Mouse (Mus musculus): ENCODE results near the gene Hddc3. TPM values are rescaled to one million over a fixed set of nuclear protein-coding genes. Genes with fewer than 3 reads are reported as not detected.

Gene Hddc3
- 18.3 and 18.4 TPM in 2 replicates for polyA plus RNA-seq (2016; fragmentation: Nextera tagmentation; extraction: Ambion mirVana)

GRCm38 (mm10) chr7:80342858-80343257, at the start of gene Hddc3:
Hddc3 (plus strand) TSS chr7:80343104.
- Histone ChIP-seq H3K4me1 (peaks cover 53% of the 10 kb centered on the region), H3K27me3 (ENCODE audit: insufficient read depth, poor library complexity, severe bottlenecking) (0 out of 2 replicates have a peak, but pooled peaks cover 11% of the 10 kb centered on the region)

GRCm38 (mm10) chr7:80294062-80294763, 48.7 kb upstream of the Hddc3 start, which contains the start of gene Prc1:
Prc1 (plus strand) TSS chr7:80294450.
- Histone ChIP-seq H3K4me1 (peaks cover 21% of the 10 kb centered on the region), H3K4me3 (peak within 1 kb of the TSS; percentile 83), H3K9me3 (no peaks in the 10 kb centered on the region), H3K27ac (peak within 1 kb of the TSS; percentile 93), H3K27me3 (ENCODE audit: insufficient read depth, poor library complexity, severe bottlenecking) (no peaks in the 10 kb centered on the region), H3K36me3 (peaks cover 40% of the 10 kb centered on the region)
- under 1% methylated on average over 52 of the region's 52 CpGs for WGBS
- peak; percentile 100 for DNase-seq (ENCODE audit: low spot score)

More at GRCm38 (mm10) chr7:80342858-80343257, at the start of gene Hddc3:
- Histone ChIP-seq H3K36me3 (peaks cover 6% of the 10 kb centered on the region; the same call in 1 of the 2 replicates), H3K27ac (peak within 1 kb of the TSS; percentile 94), H3K9me3 (no peaks in the 10 kb centered on the region), H3K4me3 (peak within 1 kb of the TSS; percentile 73)
- peak; percentile 95 for DNase-seq (ENCODE audit: low spot score)
- WGBS: under 1% methylated on average over 25 of the region's 25 CpGs

DNA sequence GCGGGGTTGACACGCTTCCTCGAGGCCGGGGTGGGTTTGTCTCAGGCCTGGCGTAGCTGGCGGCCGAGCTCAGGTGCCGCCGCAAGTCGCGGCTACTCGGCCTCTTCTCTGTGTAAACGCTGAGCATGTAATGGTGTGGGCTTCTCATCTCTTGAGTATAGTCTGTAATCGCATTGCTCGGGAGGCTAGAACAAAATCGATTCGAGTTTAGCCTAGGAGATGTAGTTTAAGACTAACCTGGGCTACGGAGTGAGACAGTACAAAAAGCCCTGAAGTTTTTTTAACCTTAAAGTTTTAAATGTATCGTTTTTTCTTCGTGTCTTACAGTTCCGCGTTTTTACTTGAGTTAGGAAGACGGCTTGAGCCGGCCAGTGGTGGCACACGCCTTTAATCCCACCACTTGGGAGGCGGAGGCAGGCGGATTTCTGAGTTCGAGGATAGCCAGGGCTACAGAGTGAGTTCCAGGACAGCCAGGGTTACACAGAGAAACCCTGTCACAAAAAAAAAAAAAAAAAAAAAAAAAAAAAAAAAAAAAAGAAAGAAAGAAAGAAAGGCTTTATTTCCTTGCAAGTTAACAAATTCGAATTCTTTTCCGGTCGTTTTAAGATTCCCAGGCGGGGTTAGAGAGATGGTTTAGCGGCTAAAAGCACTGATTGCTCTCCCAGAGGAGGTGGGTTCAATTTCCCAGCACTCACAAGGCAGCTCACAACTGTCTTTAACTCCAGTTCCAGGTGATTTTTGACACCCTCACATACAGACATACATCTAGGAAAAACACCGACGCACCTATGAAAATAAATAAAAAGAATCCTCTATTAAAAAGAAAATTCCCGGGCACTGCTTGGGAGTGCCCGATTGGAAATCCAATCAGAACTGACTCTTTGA, 47.9 kb upstream of the Hddc3 start:
- peak overlapping the region; percentile 83 for H3K4me3 ChIP-seq
- no peak for DNase-seq (ENCODE audit: low spot score)
- peaks cover 40% of the 10 kb centered on the region for H3K36me3 ChIP-seq
- 9% methylated on average over 37 of the region's 37 CpGs for WGBS
- no peaks in the 10 kb centered on the region for H3K27me3 ChIP-seq (ENCODE audit: insufficient read depth, poor library complexity, severe bottlenecking)
- peak overlapping the region; percentile 93 for H3K27ac ChIP-seq
- H3K4me1 ChIP-seq: peaks cover 21% of the 10 kb centered on the region
- H3K9me3 ChIP-seq: no peaks in the 10 kb centered on the region

- Histone ChIP-seq H3K27ac (no peak overlapping the region), H3K27me3 (ENCODE audit: insufficient read depth, poor library complexity, severe bottlenecking) (no peaks in the 10 kb centered on the region), H3K4me1 (peaks cover 21% of the 10 kb centered on the region), H3K4me3 (no peak overlapping the region), H3K36me3 (peaks cover 40% of the 10 kb centered on the region), H3K9me3 (no peaks in the 10 kb centered on the region)
- WGBS: 93% methylated on average over 6 of the region's 6 CpGs
- DNase-seq (ENCODE audit: low spot score): no peak
These were observed 46.4 kb upstream of the Hddc3 start for GRCm38 (mm10) chr7:80296462-80296861.

- Histone ChIP-seq H3K4me1 (peaks cover 21% of the 10 kb centered on the region), H3K27me3 (ENCODE audit: insufficient read depth, poor library complexity, severe bottlenecking) (no peaks in the 10 kb centered on the region), H3K9me3 (no peaks in the 10 kb centered on the region), H3K4me3 (no peak overlapping the region), H3K27ac (0 out of 2 replicates have a peak overlapping the region, but pooled peaks have one; percentile 3), H3K36me3 (peaks cover 40% of the 10 kb centered on the region)
- no peak for DNase-seq (ENCODE audit: low spot score)
- 76% methylated on average over 3 of the region's 3 CpGs for WGBS
These were observed 45.9 kb upstream of the Hddc3 start for GRCm38 (mm10) chr7:80297041-80297440.

GRCm38 (mm10) chr7:80298754-80299153, 44.1 kb upstream of the Hddc3 start:
- peaks cover 57% of the 10 kb centered on the region for H3K36me3 ChIP-seq

DNA sequence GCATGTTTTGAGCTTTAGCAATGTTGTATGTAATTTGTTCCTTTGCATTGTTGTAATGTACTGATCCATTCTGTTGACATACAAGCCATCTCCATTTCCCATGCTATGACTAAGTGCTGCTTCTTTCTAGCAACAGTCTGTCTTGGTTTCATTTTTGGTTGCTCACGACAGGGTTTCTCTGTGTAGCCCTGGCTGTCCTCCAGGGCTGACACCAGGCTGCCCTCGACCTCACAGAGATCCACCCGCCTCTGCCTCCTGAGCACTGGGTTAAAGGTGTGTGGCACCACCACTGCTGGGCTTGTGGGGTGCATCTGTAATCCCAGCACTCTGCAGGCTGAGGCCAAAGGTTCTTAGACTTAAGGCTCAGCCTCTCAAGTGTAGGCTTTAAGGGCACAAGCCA, 43.3 kb upstream of the Hddc3 start:
- Histone ChIP-seq H3K9me3 (no peaks in the 10 kb centered on the region), H3K4me1 (peaks cover 16% of the 10 kb centered on the region; the same call in 1 of the 2 replicates), H3K27ac (no peak overlapping the region), H3K36me3 (peaks cover 65% of the 10 kb centered on the region), H3K27me3 (ENCODE audit: insufficient read depth, poor library complexity, severe bottlenecking) (no peaks in the 10 kb centered on the region), H3K4me3 (no peak overlapping the region)
- WGBS: 90% methylated on average over 3 of the region's 3 CpGs
- no peak for DNase-seq (ENCODE audit: low spot score)

More at GRCm38 (mm10) chr7:80298754-80299153, 44.1 kb upstream of the Hddc3 start:
- Histone ChIP-seq H3K4me3 (no peak overlapping the region), H3K27ac (no peak overlapping the region), H3K9me3 (no peaks in the 10 kb centered on the region), H3K27me3 (ENCODE audit: insufficient read depth, poor library complexity, severe bottlenecking) (no peaks in the 10 kb centered on the region), H3K4me1 (peaks cover 20% of the 10 kb centered on the region)
- WGBS: 94% methylated on average over 4 of the region's 4 CpGs
- DNase-seq (ENCODE audit: low spot score): no peak

DNA sequence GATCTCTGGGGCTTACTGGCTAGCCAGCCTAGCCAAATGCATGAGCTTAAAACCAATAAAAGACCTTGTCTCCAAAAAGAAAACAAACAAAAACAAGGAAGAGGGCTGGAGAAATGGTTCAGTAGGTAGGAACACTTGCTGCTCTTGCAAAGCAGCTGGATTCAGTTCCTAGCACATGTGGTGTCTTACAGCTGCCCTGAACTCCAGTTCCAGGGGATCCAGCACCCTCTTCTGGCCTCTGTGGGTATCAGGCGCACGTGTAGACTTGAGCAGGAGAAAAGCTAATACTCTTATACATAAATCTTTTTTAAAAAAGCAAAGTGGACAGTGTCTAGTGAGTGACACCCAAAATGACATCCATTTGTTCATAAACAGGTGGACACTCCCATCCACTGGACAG, 41.4 kb upstream of the Hddc3 start:
- no peak for DNase-seq (ENCODE audit: low spot score)
- no peak overlapping the region for H3K4me3 ChIP-seq

DNA sequence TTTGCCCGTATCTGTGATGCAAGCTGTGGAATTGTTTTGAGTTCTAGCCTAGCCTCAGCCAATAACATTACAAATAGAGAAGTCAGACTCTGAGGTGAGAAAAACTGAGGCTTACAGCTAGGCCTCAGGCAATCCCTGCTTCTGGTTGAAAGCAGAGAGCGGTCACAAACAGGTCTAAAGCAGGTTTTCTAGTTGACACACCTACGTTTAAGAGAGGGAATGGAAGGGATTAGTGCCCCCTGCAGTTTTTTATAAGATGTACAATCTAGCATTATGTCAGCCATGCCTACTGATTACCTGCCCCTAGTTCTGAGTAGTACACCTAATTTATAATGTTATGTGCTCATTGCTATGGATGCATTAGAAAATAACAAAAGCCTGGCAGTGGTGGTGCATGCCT, 35.1 kb upstream of the Hddc3 start:
- H3K27me3 ChIP-seq (ENCODE audit: insufficient read depth, poor library complexity, severe bottlenecking): no peaks in the 10 kb centered on the region
- no peak overlapping the region for H3K4me3 ChIP-seq
- 87% methylated on average over 3 of the region's 3 CpGs for WGBS
- no peaks in the 10 kb centered on the region for H3K4me1 ChIP-seq
- H3K36me3 ChIP-seq: peaks cover 100% of the 10 kb centered on the region
- no peaks in the 10 kb centered on the region for H3K9me3 ChIP-seq
- DNase-seq (ENCODE audit: low spot score): no peak
- no peak overlapping the region for H3K27ac ChIP-seq

More for the DNA sequence above, 41.4 kb upstream of the Hddc3 start:
- Histone ChIP-seq H3K27ac (no peak overlapping the region), H3K4me1 (peaks cover 5% of the 10 kb centered on the region; the same call in 1 of the 2 replicates), H3K27me3 (ENCODE audit: insufficient read depth, poor library complexity, severe bottlenecking) (no peaks in the 10 kb centered on the region), H3K36me3 (peaks cover 82% of the 10 kb centered on the region), H3K9me3 (no peaks in the 10 kb centered on the region)
- 78% methylated on average over 2 of the region's 2 CpGs for WGBS

DNA sequence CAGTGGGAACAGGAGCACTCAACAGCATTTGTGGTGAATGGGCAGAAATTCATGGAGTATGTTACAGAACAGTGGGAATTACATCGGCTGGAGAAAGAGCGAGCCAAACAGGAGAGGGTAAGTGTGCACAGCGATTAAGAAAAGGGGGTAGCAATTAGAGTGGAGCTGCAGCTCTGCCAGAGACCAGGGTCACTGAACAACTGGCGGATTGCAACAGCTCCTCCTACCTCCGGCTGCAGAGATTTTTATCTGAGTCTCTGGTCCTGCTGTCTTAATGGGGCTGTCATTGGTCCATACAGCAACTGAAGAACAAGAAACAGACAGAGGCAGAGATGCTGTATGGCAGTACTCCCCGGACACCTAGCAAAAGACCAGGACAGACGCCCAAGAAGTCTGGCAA, 32.1 kb upstream of the Hddc3 start:
- no peak for DNase-seq (ENCODE audit: low spot score)
- H3K4me1 ChIP-seq: no peaks in the 10 kb centered on the region
- H3K4me3 ChIP-seq: no peak overlapping the region
- no peak overlapping the region for H3K27ac ChIP-seq
- 79% methylated on average over 7 of the region's 7 CpGs for WGBS
- no peaks in the 10 kb centered on the region for H3K9me3 ChIP-seq
- H3K27me3 ChIP-seq (ENCODE audit: insufficient read depth, poor library complexity, severe bottlenecking): no peaks in the 10 kb centered on the region
- peaks cover 100% of the 10 kb centered on the region for H3K36me3 ChIP-seq

DNA sequence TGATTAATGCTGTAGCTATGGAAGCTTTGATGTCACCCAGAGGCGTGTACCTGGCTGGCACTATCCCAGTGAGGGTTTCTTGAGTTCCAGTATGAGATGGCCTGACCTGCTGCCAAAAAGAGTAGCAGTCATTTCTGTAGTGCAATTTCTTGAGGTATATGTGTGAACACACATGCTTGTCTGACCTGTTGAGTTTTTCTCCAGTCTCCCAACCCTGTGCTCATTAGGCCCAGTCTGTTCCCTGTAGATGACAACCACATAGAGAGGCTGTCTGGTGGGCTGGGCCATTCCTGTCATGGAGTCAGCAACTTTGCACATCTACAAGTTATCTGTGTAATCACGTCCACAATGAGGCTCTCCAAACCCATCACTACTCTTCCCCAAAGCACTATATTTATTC, 27.2 kb upstream of the Hddc3 start:
- no peak overlapping the region for H3K27ac ChIP-seq
- WGBS: 76% methylated on average over 2 of the region's 2 CpGs
- no peak for DNase-seq (ENCODE audit: low spot score)
- no peak overlapping the region for H3K4me3 ChIP-seq
- peaks cover 21% of the 10 kb centered on the region for H3K4me1 ChIP-seq
- no peaks in the 10 kb centered on the region for H3K9me3 ChIP-seq
- H3K27me3 ChIP-seq (ENCODE audit: insufficient read depth, poor library complexity, severe bottlenecking): no peaks in the 10 kb centered on the region
- peaks cover 93% of the 10 kb centered on the region for H3K36me3 ChIP-seq

DNA sequence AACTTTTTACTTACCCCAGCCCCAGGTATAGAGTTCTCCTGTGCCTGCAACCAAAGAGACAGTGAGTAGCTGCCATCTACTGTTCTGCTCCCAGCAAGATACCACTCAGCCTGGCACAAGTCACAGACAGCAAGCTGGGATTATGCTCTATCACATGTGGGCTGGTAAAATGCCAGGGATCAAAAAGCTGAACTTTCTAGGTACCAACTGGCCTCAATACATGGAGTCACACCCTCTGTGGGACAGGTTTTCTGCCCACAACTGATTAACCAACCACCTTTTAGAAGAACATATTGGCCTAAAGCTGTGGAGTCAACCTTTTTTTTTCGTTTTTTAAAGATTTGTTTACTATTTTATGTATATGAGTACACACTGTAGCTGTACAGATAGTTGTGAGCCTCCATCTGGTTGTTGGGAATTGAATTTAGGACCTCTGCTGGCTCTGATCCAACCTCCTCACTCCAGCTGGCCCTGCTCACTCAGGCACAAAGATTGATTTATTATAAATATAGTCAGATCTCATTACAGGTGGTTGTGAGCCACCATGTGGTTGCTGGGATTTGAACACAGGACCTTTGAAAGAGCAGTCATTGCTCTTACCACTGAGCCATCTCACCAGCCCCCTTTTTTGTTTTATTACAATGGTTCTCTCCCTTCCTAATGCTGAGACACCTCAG, 25.3 kb upstream of the Hddc3 start:
- H3K4me1 ChIP-seq: peaks cover 24% of the 10 kb centered on the region
- no peak overlapping the region for H3K27ac ChIP-seq
- H3K36me3 ChIP-seq: peaks cover 78% of the 10 kb centered on the region
- WGBS: 68% methylated on average over 1 of the region's 1 CpGs
- DNase-seq (ENCODE audit: low spot score): no peak
- no peak overlapping the region for H3K4me3 ChIP-seq
- H3K9me3 ChIP-seq: no peaks in the 10 kb centered on the region
- no peaks in the 10 kb centered on the region for H3K27me3 ChIP-seq (ENCODE audit: insufficient read depth, poor library complexity, severe bottlenecking)

Data from heart, embryonic 10.5 days (tissue).